Mouse (Mus musculus): ENCODE data around the gene Tamm41. TPM values are rescaled to one million over a fixed set of nuclear protein-coding genes. Genes with fewer than 3 reads are reported as not detected.
A peak's percentile ranks its signal among the peaks of the same experiment; 100 is the strongest.

Tamm41 gene
- polyA plus RNA-seq, 1 experiment from 2014 or later: 104 TPM

DNA sequence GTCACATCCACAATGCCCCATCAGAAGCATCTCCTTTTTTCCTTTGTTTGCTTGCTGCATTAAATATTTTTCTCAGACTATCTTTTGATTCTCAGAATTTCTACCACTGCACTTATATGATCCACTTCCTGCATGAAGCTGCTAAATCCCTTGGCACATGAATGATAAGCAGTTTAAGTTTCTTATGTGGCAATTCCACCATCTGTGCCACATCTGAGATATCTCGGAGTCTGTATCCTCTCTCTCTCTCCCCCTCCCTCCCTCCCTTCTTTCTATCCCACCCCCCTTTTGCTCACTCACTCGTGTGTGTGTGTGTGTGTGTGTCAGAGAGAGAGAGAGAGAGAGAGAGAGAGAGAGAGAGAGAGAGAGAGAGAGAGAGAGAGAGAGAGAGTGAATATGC, 10.1 kb upstream of the Tamm41 start:
- H3K4me1 ChIP-seq: peaks cover 5% of the 10 kb centered on the region; the same call in 1 of the 2 replicates
- no peak for DNase-seq (ENCODE audit: low spot score)
- H3K27ac ChIP-seq: no peak overlapping the region
- 45% methylated on average over 2 of the region's 2 CpGs for WGBS
- no peak overlapping the region for H3K4me3 ChIP-seq
- no peaks in the 10 kb centered on the region for H3K27me3 ChIP-seq (ENCODE audit: low read depth, poor library complexity, severe bottlenecking)
- no peaks in the 10 kb centered on the region for H3K36me3 ChIP-seq
- H3K9me3 ChIP-seq (replicated peaks): no peaks in the 10 kb centered on the region

- Histone ChIP-seq H3K4me3 (no peak overlapping the region), H3K27ac (no peak overlapping the region), H3K4me1 (no peaks in the 10 kb centered on the region), H3K36me3 (no peaks in the 10 kb centered on the region), H3K9me3 (replicated peaks) (no peaks in the 10 kb centered on the region), H3K27me3 (ENCODE audit: low read depth, poor library complexity, severe bottlenecking) (no peaks in the 10 kb centered on the region)
- no peak for DNase-seq (ENCODE audit: low spot score)
- 93% methylated on average over 1 of the region's 1 CpGs for WGBS
Measured at GRCm38 (mm10) chr6:115046064-115046463, 8.4 kb upstream of the Tamm41 start.

- DNase-seq (ENCODE audit: low spot score): no peak
- no peak overlapping the region for H3K27ac ChIP-seq
- H3K27me3 ChIP-seq (ENCODE audit: low read depth, poor library complexity, severe bottlenecking): no peaks in the 10 kb centered on the region
- WGBS: 59% methylated on average over 1 of the region's 1 CpGs
- H3K4me1 ChIP-seq: no peaks in the 10 kb centered on the region
- H3K4me3 ChIP-seq: no peak overlapping the region
- no peaks in the 10 kb centered on the region for H3K9me3 ChIP-seq (replicated peaks)
- H3K36me3 ChIP-seq: no peaks in the 10 kb centered on the region
Measured at GRCm38 (mm10) chr6:115044709-115045108, 7.0 kb upstream of the Tamm41 start.

DNA sequence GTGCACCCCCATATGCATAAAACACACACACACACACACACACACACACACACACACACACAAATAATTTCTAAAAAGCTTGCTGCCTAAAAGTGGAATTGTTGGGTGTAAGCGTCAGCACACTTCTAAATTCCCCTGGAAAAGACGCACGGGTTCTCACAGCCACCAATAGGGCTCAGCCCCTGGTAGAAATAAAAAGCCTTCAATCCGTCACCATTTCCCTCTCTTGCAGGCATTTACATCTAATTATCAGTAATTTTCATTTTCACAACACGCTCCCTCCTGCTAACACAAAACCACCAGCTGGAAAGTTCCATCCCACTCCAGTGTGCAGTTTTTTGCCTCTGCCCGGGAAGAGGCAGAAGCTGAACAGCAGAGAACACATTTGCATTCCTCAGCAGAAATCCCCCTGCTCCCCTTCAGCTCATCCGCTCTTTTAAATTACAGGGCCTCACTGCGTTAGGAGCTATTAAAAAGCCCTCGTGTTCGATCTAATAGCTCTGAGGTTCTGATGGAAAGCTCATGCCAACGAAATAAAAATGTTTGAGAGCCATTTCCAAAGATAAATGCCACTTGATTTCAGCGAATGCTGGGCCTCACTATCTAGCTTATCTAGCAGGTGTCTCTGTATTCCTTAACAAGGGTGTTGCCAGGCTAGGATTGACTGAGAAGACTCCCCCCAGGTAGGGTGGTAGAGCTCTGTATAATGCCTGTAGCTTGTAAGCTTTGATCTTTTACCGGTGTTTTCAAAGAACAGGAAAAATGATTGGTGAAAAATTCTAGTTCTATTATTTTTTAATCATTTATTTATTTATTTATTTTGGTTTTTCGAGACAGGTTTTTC, 6.2 kb upstream of the Tamm41 start:
- Histone ChIP-seq H3K9me3 (replicated peaks) (no peaks in the 10 kb centered on the region), H3K27ac (no peak overlapping the region), H3K36me3 (no peaks in the 10 kb centered on the region), H3K27me3 (ENCODE audit: low read depth, poor library complexity, severe bottlenecking) (no peaks in the 10 kb centered on the region), H3K4me1 (no peaks in the 10 kb centered on the region), H3K4me3 (no peak overlapping the region)
- WGBS: 81% methylated on average over 14 of the region's 14 CpGs
- no peak for DNase-seq (ENCODE audit: low spot score)

- no peak for DNase-seq (ENCODE audit: low spot score)
- no peak overlapping the region for H3K27ac ChIP-seq
- H3K4me1 ChIP-seq: no peaks in the 10 kb centered on the region
- H3K36me3 ChIP-seq: no peaks in the 10 kb centered on the region
- H3K4me3 ChIP-seq: no peak overlapping the region
- H3K27me3 ChIP-seq (ENCODE audit: low read depth, poor library complexity, severe bottlenecking): no peaks in the 10 kb centered on the region
- WGBS: 64% methylated on average over 10 of the region's 10 CpGs
- H3K9me3 ChIP-seq (replicated peaks): no peaks in the 10 kb centered on the region
Measured at GRCm38 (mm10) chr6:115042609-115043008, 4.9 kb upstream of the Tamm41 start.

DNA sequence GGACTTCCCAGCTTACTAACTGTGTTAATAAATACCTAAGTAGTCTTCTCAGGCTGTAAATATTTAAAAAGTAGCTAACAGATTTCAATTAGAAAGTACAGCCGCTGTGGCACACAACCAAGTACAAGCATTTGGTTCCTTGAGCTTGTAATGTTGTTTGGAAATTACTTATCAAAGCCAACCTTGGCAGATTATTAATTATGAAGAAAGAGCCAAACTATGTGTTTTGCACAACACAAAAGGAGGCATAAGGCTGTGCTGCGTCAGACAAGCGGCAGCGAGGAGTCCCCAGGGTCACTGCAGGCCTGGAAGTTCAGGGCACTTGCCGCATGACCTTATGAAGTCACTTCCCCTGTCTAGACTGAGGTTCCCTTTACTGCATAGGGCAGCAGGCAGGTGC, 4.2 kb downstream of the Tamm41 start:
- Histone ChIP-seq H3K9me3 (replicated peaks) (no peaks in the 10 kb centered on the region), H3K27me3 (ENCODE audit: low read depth, poor library complexity, severe bottlenecking) (no peaks in the 10 kb centered on the region), H3K27ac (no peak overlapping the region), H3K4me3 (no peak overlapping the region), H3K36me3 (peaks cover 56% of the 10 kb centered on the region), H3K4me1 (peaks cover 15% of the 10 kb centered on the region)
- WGBS: 98% methylated on average over 5 of the region's 5 CpGs
- no peak for DNase-seq (ENCODE audit: low spot score)

GRCm38 (mm10) chr6:115030098-115030497, 7.6 kb downstream of the Tamm41 start:
- WGBS: 92% methylated on average over 2 of the region's 2 CpGs
- no peak overlapping the region for H3K4me3 ChIP-seq
- no peaks in the 10 kb centered on the region for H3K27me3 ChIP-seq (ENCODE audit: low read depth, poor library complexity, severe bottlenecking)
- peak; percentile 39 for DNase-seq (ENCODE audit: low spot score)
- H3K36me3 ChIP-seq: peaks cover 85% of the 10 kb centered on the region
- no peaks in the 10 kb centered on the region for H3K4me1 ChIP-seq
- H3K9me3 ChIP-seq (replicated peaks): no peaks in the 10 kb centered on the region
- H3K27ac ChIP-seq: no peak overlapping the region

GRCm38 (mm10) chr6:115029248-115029647, 8.4 kb downstream of the Tamm41 start:
- H3K36me3 ChIP-seq: peaks cover 86% of the 10 kb centered on the region
- no peak overlapping the region for H3K27ac ChIP-seq
- H3K4me1 ChIP-seq: no peaks in the 10 kb centered on the region
- no peaks in the 10 kb centered on the region for H3K27me3 ChIP-seq (ENCODE audit: low read depth, poor library complexity, severe bottlenecking)
- no peak overlapping the region for H3K4me3 ChIP-seq
- H3K9me3 ChIP-seq (replicated peaks): no peaks in the 10 kb centered on the region
- WGBS: 84% methylated on average over 2 of the region's 2 CpGs
- no peak for DNase-seq (ENCODE audit: low spot score)

- H3K4me3 ChIP-seq: no peak overlapping the region
- WGBS: 91% methylated on average over 14 of the region's 14 CpGs
- H3K9me3 ChIP-seq (replicated peaks): no peaks in the 10 kb centered on the region
- H3K27ac ChIP-seq: no peak overlapping the region
- no peak for DNase-seq (ENCODE audit: low spot score)
- H3K4me1 ChIP-seq: no peaks in the 10 kb centered on the region
- no peaks in the 10 kb centered on the region for H3K27me3 ChIP-seq (ENCODE audit: low read depth, poor library complexity, severe bottlenecking)
- peaks cover 86% of the 10 kb centered on the region for H3K36me3 ChIP-seq
Measured at GRCm38 (mm10) chr6:115027485-115027992, 10.1 kb downstream of the Tamm41 start.

GRCm38 (mm10) chr6:115022876-115023275, 14.8 kb downstream of the Tamm41 start:
- no peak overlapping the region for H3K27ac ChIP-seq
- WGBS: 93% methylated on average over 9 of the region's 9 CpGs
- H3K27me3 ChIP-seq (ENCODE audit: low read depth, poor library complexity, severe bottlenecking): no peaks in the 10 kb centered on the region
- H3K36me3 ChIP-seq: peaks cover 94% of the 10 kb centered on the region
- H3K4me3 ChIP-seq: no peak overlapping the region
- no peak for DNase-seq (ENCODE audit: low spot score)
- H3K4me1 ChIP-seq: no peaks in the 10 kb centered on the region
- no peaks in the 10 kb centered on the region for H3K9me3 ChIP-seq (replicated peaks)

- Histone ChIP-seq H3K4me3 (no peak overlapping the region), H3K9me3 (replicated peaks) (no peaks in the 10 kb centered on the region), H3K27me3 (ENCODE audit: low read depth, poor library complexity, severe bottlenecking) (no peaks in the 10 kb centered on the region), H3K4me1 (0 out of 2 replicates have a peak, but pooled peaks cover 2% of the 10 kb centered on the region), H3K27ac (no peak overlapping the region), H3K36me3 (peaks cover 91% of the 10 kb centered on the region)
- no peak for DNase-seq (ENCODE audit: low spot score)
- 93% methylated on average over 13 of the region's 13 CpGs for WGBS
Measured at GRCm38 (mm10) chr6:115015461-115015860, 22.2 kb downstream of the Tamm41 start.

- no peaks in the 10 kb centered on the region for H3K9me3 ChIP-seq (replicated peaks)
- no peak overlapping the region for H3K27ac ChIP-seq
- 91% methylated on average over 4 of the region's 4 CpGs for WGBS
- H3K27me3 ChIP-seq (ENCODE audit: low read depth, poor library complexity, severe bottlenecking): no peaks in the 10 kb centered on the region
- 0 out of 2 replicates have a peak, but pooled peaks cover 2% of the 10 kb centered on the region for H3K4me1 ChIP-seq
- no peak for DNase-seq (ENCODE audit: low spot score)
- H3K36me3 ChIP-seq: peaks cover 92% of the 10 kb centered on the region
- H3K4me3 ChIP-seq: no peak overlapping the region
Measured at GRCm38 (mm10) chr6:115013574-115013973, 24.1 kb downstream of the Tamm41 start.

- 81% methylated on average over 8 of the region's 8 CpGs for WGBS
- Histone ChIP-seq H3K27me3 (ENCODE audit: low read depth, poor library complexity, severe bottlenecking) (no peaks in the 10 kb centered on the region), H3K36me3 (peaks cover 79% of the 10 kb centered on the region), H3K9me3 (replicated peaks) (no peaks in the 10 kb centered on the region), H3K4me3 (no peak overlapping the region), H3K27ac (no peak overlapping the region), H3K4me1 (peaks cover 12% of the 10 kb centered on the region)
- no peak for DNase-seq (ENCODE audit: low spot score)
Measured at GRCm38 (mm10) chr6:115011792-115012191, 25.9 kb downstream of the Tamm41 start.
